Mouse (Mus musculus) granulocyte monocyte progenitor cell, adult 5-6 weeks (primary cell): Measurements from ENCODE around the gene Mrps5. TPM values are rescaled to one million over a fixed set of nuclear protein-coding genes. Genes with fewer than 3 reads are reported as not detected.
"Not testable (repeated sequence)": the region's sequence is repeated elsewhere in the genome, so short reads cannot be mapped to it uniquely, and the experiment has no call there.

ENCODE experiments used
- ATAC-seq: replicated peaks from 2 replicates; pipeline ENCODE4 v1.8.0; 2016; ENCODE audit warnings: mild to moderate bottlenecking, moderate TSS enrichment, inconsistent platforms; ENCODE audit not compliant: poor library complexity, severe bottlenecking
- total RNA-seq, 2 experiments: library from RNA; stranded (forward) in 1 of 2; stranded (reverse) in 1 of 2; fragments of 200-712, 200-1000 nt in 1 of 2; fragments of >200 nt in 1 of 2; fragmentation: Nextera tagmentation in 1 of 2; gene quantifications; 2 replicates each; pipeline ENCODE4 v1.2.3; 2014 to 2017

The Mrps5 gene
- 45.4 and 54.2 TPM in 2 replicates for total RNA-seq (2014; fragmentation: Nextera tagmentation)
- total RNA-seq (2017), result 137 and 187 TPM in 2 replicates

GRCm38 (mm10) chr2:127586694-127587513 is at the start of gene Mrps5, which contains the start of gene Zfp661:
Gene Mrps5 (plus strand): TSS chr2:127587222.
Gene Zfp661 (minus strand): TSS chr2:127587094.
- peak; percentile 61 for ATAC-seq

GRCm38 (mm10) chr2:127537548-127537947 is 49.5 kb upstream of the Mrps5 start:
- no peak for ATAC-seq

- ATAC-seq, result no peak; the same call in 1 of the 2 replicates
Measured at GRCm38 (mm10) chr2:127539494-127539893, 47.5 kb upstream of the Mrps5 start.

- no peak for ATAC-seq
Measured at GRCm38 (mm10) chr2:127541185-127541584, 45.8 kb upstream of the Mrps5 start, which contains the start of gene Prom2. Gene Prom2 (minus strand): TSS chr2:127541467.

- ATAC-seq, result no peak
Measured at GRCm38 (mm10) chr2:127541697-127542096, 45.3 kb upstream of the Mrps5 start.

- ATAC-seq, result no peak
Measured at GRCm38 (mm10) chr2:127548342-127549074, 38.5 kb upstream of the Mrps5 start.

GRCm38 (mm10) chr2:127549711-127550110 is 37.3 kb upstream of the Mrps5 start:
- no peak for ATAC-seq

- no peak for ATAC-seq
Measured at GRCm38 (mm10) chr2:127550446-127550845, 36.6 kb upstream of the Mrps5 start.

- ATAC-seq, result peak; percentile 59; the same call in 1 of the 2 replicates
Measured at GRCm38 (mm10) chr2:127551078-127551477, 35.9 kb upstream of the Mrps5 start.

GRCm38 (mm10) chr2:127559070-127559966 is 27.7 kb upstream of the Mrps5 start:
- ATAC-seq, result peak; percentile 100

- no peak for ATAC-seq
Measured at GRCm38 (mm10) chr2:127573322-127573721, 13.7 kb upstream of the Mrps5 start.

- ATAC-seq, result peak; percentile 87
Measured at GRCm38 (mm10) chr2:127584436-127584858, 2.6 kb upstream of the Mrps5 start.

GRCm38 (mm10) chr2:127587514-127587844 is 457 bp downstream of the Mrps5 start:
- ATAC-seq, result 0 out of 2 replicates have a peak, but pooled peaks have one; percentile 1

GRCm38 (mm10) chr2:127588897-127589296 is 1.9 kb downstream of the Mrps5 start:
- no peak for ATAC-seq

- ATAC-seq, result no peak
Measured at GRCm38 (mm10) chr2:127590204-127590603, 3.2 kb downstream of the Mrps5 start.

GRCm38 (mm10) chr2:127590840-127591239 is 3.8 kb downstream of the Mrps5 start:
- ATAC-seq, result no peak

- not testable (repeated sequence) for ATAC-seq
Measured at GRCm38 (mm10) chr2:127603383-127603782, 16.4 kb downstream of the Mrps5 start.

- ATAC-seq, result no peak
Measured at GRCm38 (mm10) chr2:127605203-127605602, 18.2 kb downstream of the Mrps5 start.

GRCm38 (mm10) chr2:127608234-127608633 is 21.2 kb downstream of the Mrps5 start:
- ATAC-seq, result peak; percentile 33; the same call in 1 of the 2 replicates

- ATAC-seq, result no peak
Measured at GRCm38 (mm10) chr2:127608986-127609385, 22.0 kb downstream of the Mrps5 start.
